Mouse (Mus musculus) CD4-positive helper T cell, adult 2 months (primary cell): ENCODE results near the gene Mrps16.

Source experiments
- DNase-seq: peaks from one replicate; pipeline ENCODE4 v3.0.0-alpha.2; 2012; ENCODE audit warnings: low read depth, missing footprints, low spot score

The Mrps16 gene

GRCm38 (mm10) chr14:20368271-20368670, 25.2 kb downstream of the Mrps16 start:
- no peak for DNase-seq

- no peak for DNase-seq
These were observed 30.2 kb downstream of the Mrps16 start for GRCm38 (mm10) chr14:20363230-20363629.

GRCm38 (mm10) chr14:20347991-20348541, 45.4 kb downstream of the Mrps16 start, which contains the start of the genes Ecd and Fam149b:
TSS of gene Ecd (minus strand) at chr14:20348121.
TSS of gene Fam149b (plus strand) at chr14:20348162.
- DNase-seq, result peak; percentile 94

GRCm38 (mm10) chr14:20347441-20347990, 45.9 kb downstream of the Mrps16 start:
- no peak for DNase-seq

- DNase-seq, result no peak
These were observed 47.5 kb downstream of the Mrps16 start for GRCm38 (mm10) chr14:20345885-20346284.

GRCm38 (mm10) chr14:20340866-20341265, 52.6 kb downstream of the Mrps16 start:
- peak; percentile 78 for DNase-seq

- peak; percentile 57 for DNase-seq
These were observed 53.3 kb downstream of the Mrps16 start for GRCm38 (mm10) chr14:20340149-20340548.

- no peak for DNase-seq
These were observed 54.0 kb downstream of the Mrps16 start for GRCm38 (mm10) chr14:20339415-20339814.
